Mouse (Mus musculus): ENCODE measurements around the gene Gm7138. TPM values are rescaled to one million over a fixed set of nuclear protein-coding genes. Genes with fewer than 3 reads are reported as not detected.

The Gm7138 gene
- polyA plus RNA-seq, 1 experiment from 2014 or later = not detected

DNA sequence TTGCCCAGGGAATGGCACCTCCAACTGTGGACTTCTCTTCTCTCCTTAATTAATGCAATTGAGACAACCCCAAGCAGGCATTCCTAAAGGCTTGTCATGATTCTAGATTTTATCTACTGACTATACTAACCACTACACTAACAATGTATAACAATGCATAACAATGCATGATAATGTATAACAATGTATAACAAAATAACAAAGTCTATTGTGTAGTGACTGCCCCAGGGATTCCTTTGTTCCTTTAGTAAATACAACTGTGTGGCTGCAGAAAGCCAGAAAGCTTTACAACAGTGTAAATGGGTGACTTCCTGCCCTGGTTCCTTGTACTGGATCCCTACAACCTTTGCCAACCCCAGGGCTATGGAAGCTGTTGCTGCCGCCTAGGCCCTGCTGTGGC lies 40.8 kb downstream of the Gm7138 start:
- ATAC-seq (ENCODE audit: low FRiP score) = no peak
- no peak overlapping the region for H3K4me3 ChIP-seq (replicated peaks)
- H3K4me1 ChIP-seq = peaks cover 12% of the 10 kb centered on the region
- WGBS = 82% methylated on average over 1 of the region's 1 CpGs
- H3K9me3 ChIP-seq = no peaks in the 10 kb centered on the region
- no peak overlapping the region for H3K4me2 ChIP-seq
- H3K27ac ChIP-seq = no peak overlapping the region
- no peak overlapping the region for H3K9ac ChIP-seq
- no peaks in the 10 kb centered on the region for H3K36me3 ChIP-seq (replicated peaks)
- H3K27me3 ChIP-seq = no peaks in the 10 kb centered on the region

DNA sequence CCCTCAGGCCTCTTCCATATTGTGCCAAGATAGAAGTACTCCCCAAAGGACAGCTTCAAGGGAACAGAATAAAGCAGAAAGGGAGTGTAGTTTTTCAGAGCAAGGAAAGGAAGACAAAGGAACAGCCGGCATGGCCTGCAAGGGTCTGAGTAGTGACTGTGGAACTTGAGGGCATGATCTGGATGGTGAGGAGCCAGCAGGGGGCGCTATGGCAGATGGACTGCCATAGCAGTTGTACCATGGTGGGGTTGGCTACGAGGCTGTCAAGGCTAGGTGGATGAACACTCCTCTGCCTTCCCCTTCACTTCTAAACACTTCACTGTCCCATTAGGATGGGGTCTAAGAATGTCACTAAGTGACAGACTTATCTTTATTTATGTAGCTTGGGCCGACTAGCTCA lies 47.5 kb downstream of the Gm7138 start:
- no peak overlapping the region for H3K9ac ChIP-seq
- ATAC-seq (ENCODE audit: low FRiP score) = no peak
- H3K4me2 ChIP-seq = no peak overlapping the region
- no peak overlapping the region for H3K4me3 ChIP-seq (replicated peaks)
- 59% methylated on average over 4 of the region's 4 CpGs for WGBS
- H3K27ac ChIP-seq = no peak overlapping the region
- no peaks in the 10 kb centered on the region for H3K36me3 ChIP-seq (replicated peaks)
- H3K9me3 ChIP-seq = no peaks in the 10 kb centered on the region
- H3K4me1 ChIP-seq = no peaks in the 10 kb centered on the region
- H3K27me3 ChIP-seq = no peaks in the 10 kb centered on the region

DNA sequence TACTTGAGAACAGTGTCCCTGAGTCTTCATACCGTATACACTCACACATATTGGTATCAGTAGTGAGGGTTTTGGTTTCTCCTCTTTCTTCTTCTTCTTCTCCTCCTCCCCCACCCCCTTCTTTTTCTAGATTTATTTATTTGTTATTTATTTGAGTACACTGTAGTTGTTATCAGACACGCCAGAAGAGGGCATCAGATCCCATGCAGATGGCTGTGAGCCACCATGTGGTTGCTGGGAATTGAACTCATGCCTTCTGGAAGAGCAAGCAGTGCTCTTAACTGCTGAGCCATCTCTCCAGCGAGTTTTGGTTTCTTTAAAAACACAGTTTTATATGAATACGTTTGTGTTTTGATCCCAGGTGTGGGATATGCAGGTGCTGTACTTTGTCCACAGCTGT lies 48.5 kb downstream of the Gm7138 start:
- Histone ChIP-seq H3K9me3 (no peaks in the 10 kb centered on the region), H3K4me1 (no peaks in the 10 kb centered on the region), H3K36me3 (replicated peaks) (no peaks in the 10 kb centered on the region), H3K27me3 (no peaks in the 10 kb centered on the region), H3K4me2 (no peak overlapping the region), H3K9ac (no peak overlapping the region), H3K4me3 (replicated peaks) (no peak overlapping the region), H3K27ac (no peak overlapping the region)
- no peak for ATAC-seq (ENCODE audit: low FRiP score)
- 63% methylated on average over 4 of the region's 4 CpGs for whole genome bisulfite sequencing

Other genes with a start within 250 kb of the Gm7138 start
- 0.64 and 0.74 TPM in 2 replicates for gene Itgb2, start 246.7 kb downstream of the Gm7138 start, polyA plus RNA-seq (2016; fragmentation: Nextera tagmentation; extraction: Ambion mirVana)
- gene Pttg1ip, start 195.2 kb downstream of the Gm7138 start, polyA plus RNA-seq (2016; fragmentation: Nextera tagmentation; extraction: Ambion mirVana) = 61.9 and 64.6 TPM in 2 replicates
- gene Sumo3, start 170.8 kb downstream of the Gm7138 start, polyA plus RNA-seq (2016; fragmentation: Nextera tagmentation; extraction: Ambion mirVana) = 322 and 326 TPM in 2 replicates
- 15.7 and 23.4 TPM in 2 replicates for gene Gm49325, start 170.7 kb downstream of the Gm7138 start, polyA plus RNA-seq (2016; fragmentation: Nextera tagmentation; extraction: Ambion mirVana)
- 87.0 and 92.7 TPM in 2 replicates for gene Ube2g2, start 154.7 kb downstream of the Gm7138 start, polyA plus RNA-seq (2016; fragmentation: Nextera tagmentation; extraction: Ambion mirVana)
- gene Tspear, start 90.4 kb downstream of the Gm7138 start, polyA plus RNA-seq (2016; fragmentation: Nextera tagmentation; extraction: Ambion mirVana) = 0.46 and 0.92 TPM in 2 replicates
- gene Gm19402, start 86.2 kb downstream of the Gm7138 start, polyA plus RNA-seq (2016; fragmentation: Nextera tagmentation; extraction: Ambion mirVana) = not detected in 2 replicates
- gene Gm9508, start 79.7 kb downstream of the Gm7138 start, polyA plus RNA-seq (2016; fragmentation: Nextera tagmentation; extraction: Ambion mirVana) = not detected in 2 replicates
- not detected in 2 replicates for gene Gm10272, start 70.3 kb downstream of the Gm7138 start, polyA plus RNA-seq (2016; fragmentation: Nextera tagmentation; extraction: Ambion mirVana)
- not detected in 2 replicates for gene Gm10024, start 65.5 kb downstream of the Gm7138 start, polyA plus RNA-seq (2016; fragmentation: Nextera tagmentation; extraction: Ambion mirVana)
- not detected in 2 replicates for gene Gm10142, start 61.1 kb downstream of the Gm7138 start, polyA plus RNA-seq (2016; fragmentation: Nextera tagmentation; extraction: Ambion mirVana)
- gene Krtap12-1, start 56.3 kb downstream of the Gm7138 start, polyA plus RNA-seq (2016; fragmentation: Nextera tagmentation; extraction: Ambion mirVana) = not detected in 2 replicates
- gene Gm10100, start 50.5 kb downstream of the Gm7138 start, polyA plus RNA-seq (2016; fragmentation: Nextera tagmentation; extraction: Ambion mirVana) = not detected in 2 replicates
- gene Gm18596, start 34.3 kb downstream of the Gm7138 start, polyA plus RNA-seq (2016; fragmentation: Nextera tagmentation; extraction: Ambion mirVana) = not detected in 2 replicates
- not detected in 2 replicates for gene Gm9736, start 25.6 kb downstream of the Gm7138 start, polyA plus RNA-seq (2016; fragmentation: Nextera tagmentation; extraction: Ambion mirVana)
- not detected in 2 replicates for gene Gm3233, start 17.3 kb downstream of the Gm7138 start, polyA plus RNA-seq (2016; fragmentation: Nextera tagmentation; extraction: Ambion mirVana)
- gene Gm3238, start 5.6 kb downstream of the Gm7138 start, polyA plus RNA-seq (2016; fragmentation: Nextera tagmentation; extraction: Ambion mirVana) = not detected in 2 replicates
- gene Gm3250, start 5.6 kb upstream of the Gm7138 start, polyA plus RNA-seq (2016; fragmentation: Nextera tagmentation; extraction: Ambion mirVana) = not detected in 2 replicates
- gene Gm7137, start 11.3 kb upstream of the Gm7138 start, polyA plus RNA-seq (2016; fragmentation: Nextera tagmentation; extraction: Ambion mirVana) = not detected in 2 replicates
- gene Gm9639, start 18.1 kb upstream of the Gm7138 start, polyA plus RNA-seq (2016; fragmentation: Nextera tagmentation; extraction: Ambion mirVana) = not detected in 2 replicates
- not detected in 2 replicates for gene Gm19668, start 22.2 kb upstream of the Gm7138 start, polyA plus RNA-seq (2016; fragmentation: Nextera tagmentation; extraction: Ambion mirVana)
- gene Gm9507, start 34.9 kb upstream of the Gm7138 start, polyA plus RNA-seq (2016; fragmentation: Nextera tagmentation; extraction: Ambion mirVana) = not detected in 2 replicates
- gene Gm2696, start 37.7 kb upstream of the Gm7138 start, polyA plus RNA-seq (2016; fragmentation: Nextera tagmentation; extraction: Ambion mirVana) = not detected in 2 replicates
- gene Krtap10-4, start 50.2 kb upstream of the Gm7138 start, polyA plus RNA-seq (2016; fragmentation: Nextera tagmentation; extraction: Ambion mirVana) = not detected in 2 replicates
- gene Krtap10-10, start 59.0 kb upstream of the Gm7138 start, polyA plus RNA-seq (2016; fragmentation: Nextera tagmentation; extraction: Ambion mirVana) = not detected in 2 replicates
- not detected in 2 replicates for gene Gm36176, start 69.9 kb upstream of the Gm7138 start, polyA plus RNA-seq (2016; fragmentation: Nextera tagmentation; extraction: Ambion mirVana)
- not detected in 2 replicates for gene Gm10318, start 75.9 kb upstream of the Gm7138 start, polyA plus RNA-seq (2016; fragmentation: Nextera tagmentation; extraction: Ambion mirVana)
- gene Gm3285, start 85.0 kb upstream of the Gm7138 start, polyA plus RNA-seq (2016; fragmentation: Nextera tagmentation; extraction: Ambion mirVana) = not detected in 2 replicates
- 4.4 and 4.7 TPM in 2 replicates for gene Lrrc3, start 125.6 kb upstream of the Gm7138 start, polyA plus RNA-seq (2016; fragmentation: Nextera tagmentation; extraction: Ambion mirVana)
- gene Trpm2, start 193.6 kb upstream of the Gm7138 start, polyA plus RNA-seq (2016; fragmentation: Nextera tagmentation; extraction: Ambion mirVana) = 0.62 and 1.1 TPM in 2 replicates
- 28.1 and 32.2 TPM in 2 replicates for gene 1810043G02Rik, start 201.6 kb upstream of the Gm7138 start, polyA plus RNA-seq (2016; fragmentation: Nextera tagmentation; extraction: Ambion mirVana)
- 134 and 135 TPM in 2 replicates for gene Pfkl, start 233.1 kb upstream of the Gm7138 start, polyA plus RNA-seq (2016; fragmentation: Nextera tagmentation; extraction: Ambion mirVana)